Mouse (Mus musculus) MEL (cell line): ENCODE measurements at regions not wholly inside any gene's neighbourhood (a gene's known extent, or its start where the extent isn't known, plus 50 kb on each side); places are given as distances from the start of the nearest gene placed in this dataset.
A peak's percentile ranks its signal among the peaks of the same experiment; 100 is the strongest.

Experiments
- DNase-seq: peaks from one replicate; pipeline ENCODE4 v3.0.0; 2011; ENCODE audit warnings: low read depth, low spot score
- H3K27ac ChIP-seq: 2 replicates; pipeline ENCODE4 v1.5.1; 2012; ENCODE audit warnings: low read depth, mild to moderate bottlenecking, control low read depth, low read length, moderate library complexity; ENCODE audit not compliant: control insufficient read depth
- H3K27me3 ChIP-seq, 2 experiments: fragments of 150-350 bp in 1 of 2; sonication (generic) in 1 of 2; 2 replicates each; pipeline ENCODE4 v1.6.1; 2012; ENCODE audit warnings: low read length in 2 of 2, mild to moderate bottlenecking in 2 of 2, improper control_type of control experiment in 1 of 2, moderate library complexity in 1 of 2; ENCODE audit not compliant: insufficient read depth in 2 of 2, control insufficient read depth in 1 of 2
- H3K36me3 ChIP-seq, 2 experiments: 2 replicates each; pipeline ENCODE4 v1.6.1; 2012 to 2014; ENCODE audit warnings: low read length in 2 of 2, improper control_type of control experiment in 1 of 2, inconsistent platforms in 1 of 2, mild to moderate bottlenecking in 1 of 2; ENCODE audit not compliant: insufficient read depth in 2 of 2, control insufficient read depth in 1 of 2
- H3K4me1 ChIP-seq, 2 experiments: fragments of 150-350 bp in 1 of 2; sonication (generic) in 1 of 2; 2 replicates each; pipeline ENCODE4 v1.6.1; 2012; ENCODE audit warnings: low read length in 2 of 2, improper control_type of control experiment in 1 of 2, mild to moderate bottlenecking in 1 of 2; ENCODE audit not compliant: insufficient read depth in 2 of 2, control insufficient read depth in 1 of 2
- H3K4me3 ChIP-seq, 2 experiments: fragments of 150-350 bp in 1 of 2; sonication (generic) in 1 of 2; 2 replicates each; pipeline ENCODE4 v1.5.1; 2012; ENCODE audit warnings: low read depth in 2 of 2, low read length in 2 of 2, mild to moderate bottlenecking in 2 of 2, moderate library complexity in 2 of 2, control low read depth in 1 of 2, improper control_type of control experiment in 1 of 2; ENCODE audit not compliant: control insufficient read depth in 1 of 2, insufficient read depth in 1 of 2
- H3K79me2 ChIP-seq: 2 replicates; pipeline ENCODE4 v1.6.1; 2012; ENCODE audit warnings: mild to moderate bottlenecking, low read length, moderate library complexity; ENCODE audit not compliant: control insufficient read depth, poor library complexity, insufficient read depth
- H3K9ac ChIP-seq: 2 replicates; pipeline ENCODE4 v1.6.1; 2012; ENCODE audit warnings: low read depth, mild to moderate bottlenecking, control low read depth, low read length, moderate library complexity; ENCODE audit not compliant: control insufficient read depth, poor library complexity, severe bottlenecking
- H3K9me3 ChIP-seq: fragments of 150-350 bp; sonication (generic); replicated peaks from 2 replicates; pipeline ENCODE4 v1.6.1; 2012; ENCODE audit warnings: mild to moderate bottlenecking, low read length, improper control_type of control experiment, moderate library complexity; ENCODE audit not compliant: insufficient read depth
- CHD2 ChIP-seq: IDR thresholded peaks from 2 replicates; pipeline ENCODE4 v1.6.1; 2011; ENCODE audit warnings: low read length, improper control_type of control experiment
- CTCF ChIP-seq, 3 experiments: IDR thresholded peaks in 2 of 3; conservative IDR thresholded peaks in 1 of 3; 2 replicates each; pipeline ENCODE4 v1.5.1; 2011 to 2012; ENCODE audit warnings: low read length in 3 of 3, low read depth in 2 of 3, mild to moderate bottlenecking in 2 of 3, improper control_type of control experiment in 1 of 3, inconsistent platforms in 1 of 3, mixed read lengths in 1 of 3, moderate library complexity in 1 of 3; ENCODE audit not compliant: control insufficient read depth in 1 of 3, insufficient read depth in 1 of 3, poor library complexity in 1 of 3, severe bottlenecking in 1 of 3
- E2F4 ChIP-seq: IDR thresholded peaks from 2 replicates; pipeline ENCODE4 v1.6.1; 2011; ENCODE audit warnings: low read depth, low read length, improper control_type of control experiment, borderline replicate concordance
- ELF1 ChIP-seq: IDR thresholded peaks from 2 replicates; pipeline ENCODE4 v1.6.1; 2014; ENCODE audit warnings: low read depth, mild to moderate bottlenecking, inconsistent platforms, low read length, improper control_type of control experiment, moderate library complexity
- JUND ChIP-seq: IDR thresholded peaks from 2 replicates; pipeline ENCODE4 v1.6.1; 2011; ENCODE audit warnings: low read depth, mild to moderate bottlenecking, improper control_type of control experiment, low read length
- KAT2A ChIP-seq: conservative IDR thresholded peaks from 2 replicates; pipeline ENCODE4 v1.6.1; 2012; ENCODE audit warnings: low read depth, low read length, improper control_type of control experiment, inconsistent platforms
- MAX ChIP-seq: IDR thresholded peaks from 2 replicates; pipeline ENCODE4 v1.6.1; 2011; ENCODE audit warnings: low read length, improper control_type of control experiment
- MAZ ChIP-seq: IDR thresholded peaks from 2 replicates; pipeline ENCODE4 v1.6.1; 2012; ENCODE audit warnings: low read depth, mild to moderate bottlenecking, inconsistent platforms, low read length, improper control_type of control experiment
- MEF2A ChIP-seq: IDR thresholded peaks from 2 replicates; pipeline ENCODE4 v1.6.1; 2014; ENCODE audit warnings: low read depth, mild to moderate bottlenecking, inconsistent platforms, low read length, improper control_type of control experiment; ENCODE audit not compliant: poor library complexity, insufficient replicate concordance, severe bottlenecking; ENCODE audit errors: extremely low read depth
- MYB ChIP-seq: IDR thresholded peaks from 2 replicates; pipeline ENCODE4 v1.6.1; 2011; ENCODE audit warnings: mild to moderate bottlenecking, low read depth, low read length, improper control_type of control experiment
- MYC ChIP-seq: IDR thresholded peaks from 2 replicates; pipeline ENCODE4 v1.6.1; 2011; ENCODE audit warnings: low read depth, mild to moderate bottlenecking, low read length, improper control_type of control experiment, moderate library complexity
- NELFE ChIP-seq: IDR thresholded peaks from 2 replicates; pipeline ENCODE4 v1.6.1; 2011; ENCODE audit warnings: low read depth, low read length, improper control_type of control experiment
- POLR2A ChIP-seq, 2 experiments: IDR thresholded peaks; 2 replicates each; pipeline ENCODE4 v1.6.1; 2011 to 2012; ENCODE audit warnings: low read length in 2 of 2, mild to moderate bottlenecking in 2 of 2, control low read depth in 1 of 2, improper control_type of control experiment in 1 of 2, low read depth in 1 of 2, moderate library complexity in 1 of 2; ENCODE audit not compliant: control insufficient read depth in 1 of 2, insufficient read depth in 1 of 2, poor library complexity in 1 of 2
- POLR2AphosphoS2 ChIP-seq: IDR thresholded peaks from 2 replicates; pipeline ENCODE4 v1.6.1; 2011; ENCODE audit warnings: low read length, improper control_type of control experiment
- RAD21 ChIP-seq: IDR thresholded peaks from 2 replicates; pipeline ENCODE4 v1.6.1; 2011; ENCODE audit warnings: mild to moderate bottlenecking, low read depth, low read length, improper control_type of control experiment
- RCOR1 ChIP-seq: IDR thresholded peaks from 2 replicates; pipeline ENCODE4 v1.6.1; 2012; ENCODE audit warnings: low read depth, mild to moderate bottlenecking, inconsistent platforms, low read length, improper control_type of control experiment
- SIN3A ChIP-seq: IDR thresholded peaks from 2 replicates; pipeline ENCODE4 v1.6.1; 2012; ENCODE audit warnings: low read length, improper control_type of control experiment, inconsistent platforms
- TAL1 ChIP-seq: IDR thresholded peaks from 2 replicates; pipeline ENCODE4 v1.6.1; 2012; ENCODE audit warnings: mild to moderate bottlenecking, inconsistent platforms, low read length, moderate library complexity, mixed read lengths
- UBTF ChIP-seq: IDR thresholded peaks from 2 replicates; pipeline ENCODE4 v1.6.1; 2012; ENCODE audit warnings: low read depth, mild to moderate bottlenecking, inconsistent platforms, low read length, improper control_type of control experiment, moderate library complexity, borderline replicate concordance; ENCODE audit not compliant: insufficient read depth
- ZC3H11A ChIP-seq: IDR thresholded peaks from 2 replicates; pipeline ENCODE4 v1.6.1; 2012; ENCODE audit warnings: low read depth, mild to moderate bottlenecking, inconsistent platforms, low read length, improper control_type of control experiment
- ZKSCAN1 ChIP-seq: IDR thresholded peaks from 2 replicates; pipeline ENCODE4 v1.6.1; 2012; ENCODE audit warnings: low read depth, mild to moderate bottlenecking, inconsistent platforms, low read length, improper control_type of control experiment, moderate library complexity
- ZMIZ1 ChIP-seq: IDR thresholded peaks from 2 replicates; pipeline ENCODE4 v1.6.1; 2012; ENCODE audit warnings: low read depth, mild to moderate bottlenecking, inconsistent platforms, low read length, improper control_type of control experiment, moderate library complexity
- ZNF384 ChIP-seq: IDR thresholded peaks from 2 replicates; pipeline ENCODE4 v1.6.1; 2012; ENCODE audit warnings: low read depth, mild to moderate bottlenecking, inconsistent platforms, low read length, improper control_type of control experiment

DNA sequence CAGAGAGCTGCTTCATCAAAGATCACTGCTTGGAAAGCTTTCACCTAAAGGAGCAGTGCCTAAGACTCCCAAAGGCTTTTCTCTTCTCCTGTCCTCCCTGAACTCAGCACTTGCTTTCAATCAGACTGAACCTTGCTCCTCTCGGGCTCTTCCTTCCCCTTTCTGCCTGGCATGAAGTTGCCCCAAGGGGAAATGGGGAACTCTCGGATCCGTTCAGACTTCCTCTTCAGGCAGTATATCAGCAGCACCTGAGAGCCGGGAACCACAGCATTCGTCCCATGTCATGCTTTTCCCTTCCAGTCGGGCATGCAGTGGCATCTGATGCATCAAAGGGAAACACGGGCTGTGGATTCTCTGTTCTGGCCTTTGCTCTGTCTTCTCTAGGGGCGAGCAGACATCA, 347.3 kb downstream of the Bmper start:
- Histone ChIP-seq H3K4me1 (no peaks in the 10 kb centered on the region), H3K9ac (no peak overlapping the region), H3K79me2 (no peaks in the 10 kb centered on the region), H3K27me3 (no peaks in the 10 kb centered on the region), H3K36me3 (no peaks in the 10 kb centered on the region), H3K27ac (no peak overlapping the region), H3K9me3 (no peaks in the 10 kb centered on the region), H3K4me3 (no peak overlapping the region)
- peak; percentile 28 for DNase-seq
- TF ChIP-seq ZKSCAN1 (no peak), SIN3A (no peak), CTCF (IDR thresholded peaks at IDR 0.05 in 2 of 3, conservative IDR thresholded peaks at IDR 0.05 in 1 of 3; ENCODE audit: control insufficient read depth in 1 of 3, insufficient read depth in 1 of 3, low read depth in 2 of 3, low read length in 3 of 3, poor library complexity in 1 of 3, severe bottlenecking in 1 of 3) (0 out of 6 replicates have a peak, but pooled peaks of 1 of the 3 experiments have one; percentile 14)

DNA sequence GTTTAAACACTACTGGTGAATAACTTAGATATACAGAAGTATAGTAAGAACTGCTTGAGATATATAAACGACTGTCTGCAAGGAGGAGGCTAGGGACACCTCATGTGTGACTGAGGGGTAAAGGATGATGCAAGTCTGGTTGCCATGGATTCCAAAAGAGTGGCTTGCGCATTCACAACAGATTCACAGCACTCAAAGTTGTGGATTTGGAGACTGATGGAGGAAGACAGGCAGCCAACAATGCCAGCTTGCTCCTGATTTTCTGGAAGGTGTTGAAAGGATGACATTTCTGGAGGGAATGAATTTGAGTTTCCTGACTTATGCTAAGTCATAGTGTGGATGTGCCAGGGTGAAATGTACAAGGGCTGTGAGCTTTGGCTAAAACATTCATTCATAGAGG, 353.4 kb downstream of the Bmper start:
- Histone ChIP-seq H3K9ac (no peak overlapping the region), H3K4me3 (no peak overlapping the region), H3K27ac (no peak overlapping the region), H3K4me1 (no peaks in the 10 kb centered on the region), H3K27me3 (peaks cover 0 to 2% of the 10 kb centered on the region in 2 experiments; a peak in 2 of 4 replicates), H3K36me3 (no peaks in the 10 kb centered on the region), H3K9me3 (no peaks in the 10 kb centered on the region), H3K79me2 (no peaks in the 10 kb centered on the region)
- DNase-seq, result no peak
- TF ChIP-seq KAT2A (no peak), NELFE (no peak), CHD2 (no peak), CTCF (IDR thresholded peaks at IDR 0.05 in 2 of 3, conservative IDR thresholded peaks at IDR 0.05 in 1 of 3; ENCODE audit: control insufficient read depth in 1 of 3, insufficient read depth in 1 of 3, low read depth in 2 of 3, low read length in 3 of 3, poor library complexity in 1 of 3, severe bottlenecking in 1 of 3) (no peak), TAL1 (no peak), POLR2A (IDR thresholded peaks at IDR 0.05; ENCODE audit: control insufficient read depth in 1 of 2, insufficient read depth in 1 of 2, low read depth in 1 of 2, low read length in 2 of 2, poor library complexity in 1 of 2) (no peak), RCOR1 (no peak), ELF1 (no peak), ZKSCAN1 (no peak), MYC (no peak), RAD21 (no peak), SIN3A (no peak), ZMIZ1 (no peak), JUND (no peak), ZNF384 (no peak)

DNA sequence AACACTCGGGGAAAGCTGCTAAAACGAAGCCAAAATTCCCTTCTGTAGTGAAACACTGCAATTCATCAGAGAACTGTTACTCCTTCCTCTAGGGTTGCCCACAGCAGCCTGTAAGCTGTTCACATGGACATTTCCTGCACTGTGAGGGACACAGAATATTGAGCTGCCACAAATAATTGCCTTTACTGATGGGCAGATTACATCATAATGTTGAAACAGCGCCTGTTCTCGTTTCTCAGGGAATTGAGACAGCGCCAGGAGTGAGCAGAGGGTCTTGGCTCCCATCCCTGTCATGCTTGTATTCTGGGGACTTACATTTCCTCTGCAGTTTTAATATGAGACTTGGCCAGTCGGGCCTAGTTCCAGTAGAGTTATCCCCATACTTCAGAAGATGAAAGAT, 357.3 kb downstream of the Bmper start:
- Histone ChIP-seq H3K9me3 (no peaks in the 10 kb centered on the region), H3K27me3 (peaks cover 0 to 2% of the 10 kb centered on the region in 2 experiments; a peak in 2 of 4 replicates), H3K4me1 (no peaks in the 10 kb centered on the region), H3K27ac (no peak overlapping the region), H3K79me2 (no peaks in the 10 kb centered on the region), H3K9ac (no peak overlapping the region), H3K36me3 (no peaks in the 10 kb centered on the region), H3K4me3 (peak overlapping the region in 1 of 2 experiments; percentile 11; a peak in 1 of 4 replicates)
- no peak for DNase-seq
- TF ChIP-seq E2F4, result no peak
- TF ChIP-seq MAZ, result no peak
- TF ChIP-seq MAX, result no peak
- TF ChIP-seq UBTF, result no peak
- no peak for TF ChIP-seq POLR2AphosphoS2
- no peak for TF ChIP-seq ZC3H11A
- no peak for TF ChIP-seq MYB
- no peak for TF ChIP-seq NELFE
- no peak for TF ChIP-seq JUND
- no peak for TF ChIP-seq MEF2A
